Mouse (Mus musculus) hindbrain, embryonic 12.5 days (tissue): ENCODE measurements at regions not wholly inside any gene's neighbourhood (a gene's known extent, or its start where the extent isn't known, plus 50 kb on each side); places are given as distances from the start of the nearest gene placed in this dataset.

ENCODE experiments used
- ATAC-seq: fragments of 200-750 bp; cut with Nextera tagmentation; 2 replicates; pipeline ENCODE4 v1.8.0; 2017; ENCODE audit warnings: moderate TSS enrichment; ENCODE audit not compliant: low FRiP score
- H3K27ac ChIP-seq: fragments of 300-500 bp; sonication (generic); 2 replicates; pipeline ENCODE4 v1.5.1; 2016; ENCODE audit warnings: mild to moderate bottlenecking
- H3K27me3 ChIP-seq: fragments of 300-500 bp; sonication (generic); 2 replicates; pipeline ENCODE4 v1.6.1; 2016; ENCODE audit warnings: mild to moderate bottlenecking
- H3K36me3 ChIP-seq: fragments of 300-500 bp; sonication (generic); 2 replicates; pipeline ENCODE4 v1.6.1; 2016; ENCODE audit warnings: mild to moderate bottlenecking
- H3K4me1 ChIP-seq: fragments of 300-500 bp; sonication (generic); 2 replicates; pipeline ENCODE4 v1.6.1; 2016
- H3K4me2 ChIP-seq: fragments of 300-500 bp; sonication (generic); replicated peaks from 2 replicates; pipeline ENCODE4 v1.6.1; 2016; ENCODE audit warnings: mild to moderate bottlenecking
- H3K4me3 ChIP-seq: fragments of 300-500 bp; sonication (generic); 2 replicates; pipeline ENCODE4 v1.5.1; 2016; ENCODE audit warnings: mild to moderate bottlenecking
- H3K9ac ChIP-seq: fragments of 300-500 bp; sonication (generic); 2 replicates; pipeline ENCODE4 v1.6.1; 2016; ENCODE audit warnings: mild to moderate bottlenecking, moderate library complexity
- H3K9me3 ChIP-seq: fragments of 300-500 bp; sonication (generic); replicated peaks from 2 replicates; pipeline ENCODE4 v1.6.1; 2016; ENCODE audit warnings: mild to moderate bottlenecking
- WGBS: fragments of 180-500 bp; shearing (Covaris S2); methylation state at CpG from one replicate; pipeline ENCODE4 v1.1.7; 2016; 5-methylcytosine and 5-hydroxymethylcytosine counted together

DNA sequence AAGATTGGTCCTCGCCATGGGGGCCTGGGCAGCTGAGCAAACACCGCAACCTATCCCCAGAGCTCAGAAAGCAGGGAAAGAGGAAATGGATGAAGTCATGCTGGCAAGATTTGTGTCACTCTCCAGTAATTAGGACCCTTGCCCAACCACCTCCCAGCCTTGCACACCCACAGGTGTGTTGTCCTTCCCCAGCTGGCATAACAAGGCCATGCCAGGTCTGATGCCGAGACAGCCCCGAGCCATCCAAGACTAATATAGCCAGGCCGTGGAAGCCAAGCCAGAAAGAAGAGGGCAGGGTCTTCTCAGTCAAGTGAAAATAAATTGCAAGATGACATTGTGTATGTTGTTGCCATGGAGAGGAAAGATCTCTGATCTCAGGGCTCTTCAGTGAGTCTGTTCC lies 164.3 kb downstream of the Snx19 start:
- no peak overlapping the region for H3K4me3 ChIP-seq
- no peaks in the 10 kb centered on the region for H3K4me1 ChIP-seq
- H3K9me3 ChIP-seq: no peaks in the 10 kb centered on the region
- no peaks in the 10 kb centered on the region for H3K27me3 ChIP-seq
- no peaks in the 10 kb centered on the region for H3K36me3 ChIP-seq
- no peak overlapping the region for H3K9ac ChIP-seq
- WGBS: 75% methylated on average over 5 of the region's 5 CpGs
- H3K4me2 ChIP-seq: no peak overlapping the region
- no peak for ATAC-seq
- H3K27ac ChIP-seq: no peak overlapping the region

DNA sequence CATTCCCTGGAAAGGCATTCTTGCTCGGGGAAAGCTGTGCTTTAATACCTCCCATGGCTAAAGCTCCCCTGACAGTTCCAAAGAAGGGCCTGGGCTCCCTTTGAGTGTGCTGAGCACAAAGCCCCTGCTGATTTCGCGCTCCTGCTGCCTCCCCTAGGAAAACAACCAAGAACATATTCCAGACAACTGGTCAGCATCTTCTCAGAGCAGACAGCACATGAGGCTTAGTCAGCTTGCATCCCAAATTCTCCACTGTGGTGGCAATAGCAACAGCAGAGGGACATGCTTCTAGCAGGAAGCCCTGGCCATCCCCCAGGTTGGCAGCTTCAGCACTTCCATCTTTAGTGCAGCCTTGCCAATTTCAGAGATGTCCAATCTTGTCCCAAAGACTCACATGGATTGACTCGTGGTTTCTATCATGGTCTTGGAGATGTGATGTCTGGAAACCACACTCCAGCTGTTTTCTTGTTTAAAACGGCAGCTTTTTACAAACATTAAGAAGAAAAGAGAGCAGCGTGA lies 163.8 kb downstream of the Snx19 start:
- Histone ChIP-seq H3K4me1 (no peaks in the 10 kb centered on the region), H3K27me3 (no peaks in the 10 kb centered on the region), H3K9ac (no peak overlapping the region), H3K4me3 (no peak overlapping the region), H3K36me3 (no peaks in the 10 kb centered on the region), H3K4me2 (no peak overlapping the region), H3K27ac (no peak overlapping the region), H3K9me3 (no peaks in the 10 kb centered on the region)
- 53% methylated on average over 6 of the region's 6 CpGs for whole genome bisulfite sequencing
- no peak for ATAC-seq

DNA sequence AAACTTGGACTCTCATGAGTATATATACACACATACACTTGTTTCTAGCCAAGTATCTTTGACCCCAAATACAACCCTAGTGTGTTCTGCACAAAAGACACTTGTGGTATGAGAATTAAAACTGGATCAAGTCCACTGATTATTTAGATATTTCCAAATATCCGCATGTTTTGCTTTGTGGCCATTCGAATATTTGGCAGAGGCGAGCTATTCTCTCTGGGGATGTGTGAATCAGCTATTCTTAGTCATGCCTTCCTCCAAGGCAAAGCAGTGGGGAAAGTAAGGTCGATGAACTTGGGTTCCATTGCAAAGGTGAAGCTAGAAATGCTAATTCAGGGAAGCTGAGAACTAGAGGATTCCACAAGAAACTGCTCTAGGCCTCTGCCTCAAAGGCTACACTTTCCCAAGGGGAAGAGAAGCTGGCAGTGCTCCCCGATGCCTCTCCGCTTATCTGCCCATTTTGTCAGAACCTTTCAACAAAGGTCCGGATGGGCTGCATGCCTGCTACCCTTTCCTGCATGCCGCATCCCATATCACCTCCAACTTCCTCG lies 154.4 kb downstream of the Snx19 start:
- H3K36me3 ChIP-seq: no peaks in the 10 kb centered on the region
- no peaks in the 10 kb centered on the region for H3K27me3 ChIP-seq
- ATAC-seq: no peak
- H3K9ac ChIP-seq: no peak overlapping the region
- H3K4me3 ChIP-seq: no peak overlapping the region
- H3K4me1 ChIP-seq: no peaks in the 10 kb centered on the region
- no peak overlapping the region for H3K4me2 ChIP-seq
- H3K9me3 ChIP-seq: no peaks in the 10 kb centered on the region
- H3K27ac ChIP-seq: no peak overlapping the region
- 92% methylated on average over 9 of the region's 9 CpGs for WGBS

DNA sequence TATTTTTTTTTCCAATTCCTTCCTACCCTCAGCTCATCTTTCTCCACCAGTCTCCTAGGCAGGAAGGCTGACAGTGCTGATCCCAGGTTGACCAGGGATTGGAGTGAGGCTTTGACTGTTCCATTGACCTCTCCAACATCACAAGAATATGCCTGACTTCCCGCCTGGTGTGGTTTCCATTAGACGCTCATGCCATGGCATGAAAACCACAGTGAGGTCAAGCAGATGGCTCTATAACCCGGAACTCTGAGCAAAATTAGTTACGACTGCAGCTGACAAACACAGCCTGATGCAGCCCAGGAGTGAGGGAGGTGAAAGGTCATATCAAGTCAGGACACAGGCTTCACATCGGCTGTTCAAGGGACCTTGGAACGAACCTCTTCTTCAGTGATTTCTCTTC lies 153.6 kb downstream of the Snx19 start:
- H3K9ac ChIP-seq: no peak overlapping the region
- no peaks in the 10 kb centered on the region for H3K9me3 ChIP-seq
- H3K4me2 ChIP-seq: no peak overlapping the region
- no peak overlapping the region for H3K4me3 ChIP-seq
- no peak overlapping the region for H3K27ac ChIP-seq
- no peaks in the 10 kb centered on the region for H3K4me1 ChIP-seq
- ATAC-seq: no peak
- WGBS: 75% methylated on average over 6 of the region's 6 CpGs
- H3K36me3 ChIP-seq: no peaks in the 10 kb centered on the region
- H3K27me3 ChIP-seq: no peaks in the 10 kb centered on the region

DNA sequence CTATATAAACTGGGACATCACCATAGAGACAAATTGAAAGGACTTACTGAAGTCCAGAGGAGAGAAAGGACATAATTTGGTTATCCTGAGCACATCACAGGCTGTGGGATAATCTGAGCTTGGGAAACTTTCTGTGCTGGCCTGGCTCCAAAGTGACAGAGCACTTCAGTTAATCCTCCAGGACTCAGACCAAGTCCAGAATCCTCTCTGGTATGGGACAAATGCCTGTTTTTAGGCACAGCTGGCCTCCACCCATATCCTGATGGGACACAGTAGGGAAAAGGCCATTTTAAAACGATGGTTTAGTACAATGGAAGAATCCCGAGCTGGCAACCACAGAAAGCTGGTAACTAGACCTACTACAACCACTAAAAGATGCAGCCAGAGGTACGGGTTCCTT lies 151.3 kb downstream of the Snx19 start:
- Histone ChIP-seq H3K4me2 (no peak overlapping the region), H3K27ac (no peak overlapping the region), H3K4me3 (no peak overlapping the region), H3K9ac (no peak overlapping the region), H3K36me3 (no peaks in the 10 kb centered on the region), H3K4me1 (no peaks in the 10 kb centered on the region), H3K9me3 (no peaks in the 10 kb centered on the region), H3K27me3 (no peaks in the 10 kb centered on the region)
- WGBS: 89% methylated on average over 3 of the region's 3 CpGs
- ATAC-seq: no peak

DNA sequence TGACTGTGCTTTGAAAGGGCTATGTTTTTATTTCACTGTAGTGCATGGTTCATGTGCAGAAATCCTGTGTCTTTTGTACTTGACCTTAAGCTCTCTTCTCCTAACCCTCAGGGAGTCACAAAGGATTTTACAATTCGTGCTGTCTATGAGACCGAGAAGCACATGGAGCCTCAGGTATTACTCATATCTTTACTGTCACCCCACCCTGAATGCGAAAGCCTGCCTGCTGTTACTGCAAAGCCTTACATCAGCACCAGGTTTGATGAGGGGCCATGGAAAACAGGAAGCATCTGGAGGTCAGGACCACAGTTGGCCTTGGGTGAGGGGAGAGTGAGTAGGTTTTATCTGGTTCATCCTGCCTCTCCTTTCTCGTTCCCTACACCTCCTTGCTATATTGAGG lies 150.3 kb downstream of the Snx19 start:
- Histone ChIP-seq H3K27me3 (no peaks in the 10 kb centered on the region), H3K27ac (no peak overlapping the region), H3K4me3 (no peak overlapping the region), H3K36me3 (no peaks in the 10 kb centered on the region), H3K9ac (no peak overlapping the region), H3K4me2 (no peak overlapping the region), H3K9me3 (no peaks in the 10 kb centered on the region), H3K4me1 (no peaks in the 10 kb centered on the region)
- no peak for ATAC-seq
- 83% methylated on average over 4 of the region's 4 CpGs for WGBS

DNA sequence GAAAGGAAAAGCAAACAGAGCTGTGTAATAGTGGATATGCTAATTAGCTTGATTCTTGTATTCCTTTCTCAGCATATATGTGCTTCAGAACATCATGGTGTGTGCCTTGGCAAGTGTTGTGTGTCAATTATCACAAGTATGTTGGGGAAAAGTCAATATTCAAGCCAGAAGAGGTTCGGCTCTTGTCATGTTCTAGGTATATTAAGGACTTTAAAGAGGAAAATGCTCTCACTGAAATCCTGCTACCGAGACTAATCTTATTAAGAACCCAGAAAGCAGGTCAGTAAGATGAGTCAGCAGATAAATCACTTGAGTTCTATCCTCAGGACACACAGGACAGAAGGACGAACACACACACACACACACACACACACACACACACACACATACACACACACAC lies 148.6 kb downstream of the Snx19 start:
- no peaks in the 10 kb centered on the region for H3K27me3 ChIP-seq
- WGBS: 74% methylated on average over 3 of the region's 3 CpGs
- no peak for ATAC-seq
- no peaks in the 10 kb centered on the region for H3K9me3 ChIP-seq
- no peaks in the 10 kb centered on the region for H3K36me3 ChIP-seq
- H3K9ac ChIP-seq: no peak overlapping the region
- H3K27ac ChIP-seq: no peak overlapping the region
- H3K4me2 ChIP-seq: no peak overlapping the region
- H3K4me3 ChIP-seq: no peak overlapping the region
- 0 out of 2 replicates have a peak, but pooled peaks cover 5% of the 10 kb centered on the region for H3K4me1 ChIP-seq

DNA sequence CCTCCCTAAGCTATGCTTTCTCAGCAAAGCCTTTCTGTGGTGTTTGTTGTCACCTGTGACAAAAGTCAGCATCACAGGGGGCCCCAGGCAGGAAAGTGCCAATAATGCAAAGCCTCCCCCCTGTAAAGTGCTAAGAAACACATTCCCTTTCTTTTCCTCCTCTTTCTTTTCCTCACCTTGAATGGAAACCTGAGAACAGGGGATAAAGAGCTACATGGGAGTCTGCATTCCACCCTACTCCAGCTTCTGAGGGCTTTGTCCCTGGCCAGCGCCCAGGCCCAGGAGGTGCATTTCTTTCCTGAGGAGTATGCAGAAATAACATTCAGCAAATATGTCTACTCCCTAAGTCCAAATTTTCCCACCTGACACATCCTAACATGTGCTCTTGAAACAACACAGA lies 146.4 kb downstream of the Snx19 start:
- no peaks in the 10 kb centered on the region for H3K36me3 ChIP-seq
- no peaks in the 10 kb centered on the region for H3K27me3 ChIP-seq
- H3K9ac ChIP-seq: no peak overlapping the region
- 0 out of 2 replicates have a peak, but pooled peaks cover 5% of the 10 kb centered on the region for H3K4me1 ChIP-seq
- 20% methylated on average over 1 of the region's 1 CpGs for WGBS
- H3K4me2 ChIP-seq: no peak overlapping the region
- H3K4me3 ChIP-seq: no peak overlapping the region
- no peak overlapping the region for H3K27ac ChIP-seq
- ATAC-seq: no peak
- no peaks in the 10 kb centered on the region for H3K9me3 ChIP-seq

DNA sequence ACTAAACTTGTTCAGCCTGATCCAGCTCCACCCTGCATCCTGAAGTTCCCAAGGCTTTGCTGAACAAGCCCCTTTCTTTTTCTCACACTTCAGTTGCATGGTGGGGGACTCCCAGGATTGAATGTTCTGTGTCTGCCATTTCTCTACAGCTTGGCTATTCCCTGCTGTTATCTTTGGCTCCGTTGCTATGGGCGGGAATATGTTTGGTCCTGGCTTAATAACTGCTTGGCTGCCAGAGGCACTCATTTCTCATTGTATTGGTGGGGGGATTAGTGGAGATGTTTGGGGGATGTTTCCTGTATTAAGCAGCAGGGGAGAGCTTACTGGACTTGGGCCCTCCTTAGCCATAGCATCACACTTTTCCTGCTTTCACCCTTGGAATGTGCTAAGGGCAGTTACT lies 144.1 kb downstream of the Snx19 start:
- Histone ChIP-seq H3K4me2 (no peak overlapping the region), H3K4me1 (0 out of 2 replicates have a peak, but pooled peaks cover 5% of the 10 kb centered on the region), H3K36me3 (no peaks in the 10 kb centered on the region), H3K27ac (no peak overlapping the region), H3K9ac (no peak overlapping the region), H3K9me3 (peaks cover 4% of the 10 kb centered on the region; the same call in 1 of the 2 replicates), H3K27me3 (no peaks in the 10 kb centered on the region), H3K4me3 (no peak overlapping the region)
- ATAC-seq: no peak
- WGBS: 33% methylated on average over 2 of the region's 2 CpGs

DNA sequence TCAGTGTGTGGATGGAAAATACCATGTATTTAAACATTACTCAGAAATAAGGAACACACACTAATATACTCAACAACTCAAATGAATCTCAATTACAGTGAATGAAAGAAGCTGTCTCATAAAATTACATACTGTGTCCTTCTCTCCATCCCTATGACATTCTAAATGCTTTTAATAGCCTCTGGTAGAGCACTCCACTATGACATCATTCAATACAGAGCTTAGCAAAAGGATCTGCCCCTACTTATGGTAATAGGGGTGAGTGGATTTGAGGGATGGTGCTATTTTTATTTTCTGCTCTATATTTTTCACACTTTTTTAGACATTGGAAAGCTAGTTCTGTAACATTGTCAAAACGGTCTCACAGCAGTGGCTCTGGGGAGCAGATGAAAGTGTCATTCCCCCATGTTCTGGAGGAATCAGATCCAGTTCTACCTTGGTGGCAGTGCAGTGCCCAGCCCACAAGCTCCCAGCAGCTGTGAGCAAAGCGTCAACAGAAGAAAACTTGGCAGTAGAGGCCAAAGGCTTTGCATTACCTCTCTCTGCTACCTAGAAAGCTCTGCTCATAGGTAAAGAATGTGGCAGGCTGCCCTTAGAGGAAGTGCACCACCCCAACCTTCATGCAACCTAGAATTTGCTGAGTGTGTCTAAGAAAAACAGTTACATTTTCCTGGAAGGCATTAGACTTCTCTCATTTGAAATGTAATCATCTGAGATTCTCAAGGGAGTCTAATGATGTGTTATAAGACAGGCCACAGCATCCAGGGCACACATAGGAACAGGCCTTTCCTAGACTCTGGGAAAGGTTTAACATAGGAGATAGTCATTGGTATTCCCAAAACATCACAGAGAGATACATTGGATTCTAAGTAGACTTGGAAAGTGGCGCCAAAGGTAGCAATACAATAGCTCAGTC lies 138.1 kb downstream of the Snx19 start:
- H3K9ac ChIP-seq: no peak overlapping the region
- H3K27me3 ChIP-seq: no peaks in the 10 kb centered on the region
- H3K4me2 ChIP-seq: no peak overlapping the region
- H3K27ac ChIP-seq: no peak overlapping the region
- 90% methylated on average over 3 of the region's 3 CpGs for WGBS
- no peaks in the 10 kb centered on the region for H3K36me3 ChIP-seq
- no peak for ATAC-seq
- no peak overlapping the region for H3K4me3 ChIP-seq
- no peaks in the 10 kb centered on the region for H3K4me1 ChIP-seq
- peaks cover 4% of the 10 kb centered on the region; the same call in 1 of the 2 replicates for H3K9me3 ChIP-seq

DNA sequence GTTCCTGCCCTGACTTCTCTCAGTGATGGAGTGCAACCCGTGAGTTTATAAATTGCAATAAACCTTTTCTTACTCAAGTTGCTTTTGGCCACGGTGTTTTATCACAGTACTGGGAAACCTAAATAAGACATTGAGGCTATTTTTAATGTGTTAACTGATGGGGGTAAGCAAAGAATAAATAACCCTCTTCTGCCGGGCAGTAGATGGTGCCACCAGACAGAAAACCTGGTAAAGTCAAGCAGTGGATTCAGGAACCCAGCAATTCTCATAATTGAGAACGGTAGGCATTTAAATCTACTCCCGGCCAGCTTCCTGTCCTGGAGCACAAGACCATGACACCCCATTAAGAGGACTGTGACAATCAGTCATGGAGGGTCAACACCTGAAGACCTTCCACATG lies 136.5 kb downstream of the Snx19 start:
- WGBS: 86% methylated on average over 5 of the region's 5 CpGs
- no peaks in the 10 kb centered on the region for H3K36me3 ChIP-seq
- H3K27ac ChIP-seq: no peak overlapping the region
- no peak overlapping the region for H3K4me3 ChIP-seq
- H3K4me1 ChIP-seq: no peaks in the 10 kb centered on the region
- H3K9ac ChIP-seq: no peak overlapping the region
- no peak for ATAC-seq
- no peaks in the 10 kb centered on the region for H3K27me3 ChIP-seq
- peaks cover 4% of the 10 kb centered on the region; the same call in 1 of the 2 replicates for H3K9me3 ChIP-seq
- no peak overlapping the region for H3K4me2 ChIP-seq

DNA sequence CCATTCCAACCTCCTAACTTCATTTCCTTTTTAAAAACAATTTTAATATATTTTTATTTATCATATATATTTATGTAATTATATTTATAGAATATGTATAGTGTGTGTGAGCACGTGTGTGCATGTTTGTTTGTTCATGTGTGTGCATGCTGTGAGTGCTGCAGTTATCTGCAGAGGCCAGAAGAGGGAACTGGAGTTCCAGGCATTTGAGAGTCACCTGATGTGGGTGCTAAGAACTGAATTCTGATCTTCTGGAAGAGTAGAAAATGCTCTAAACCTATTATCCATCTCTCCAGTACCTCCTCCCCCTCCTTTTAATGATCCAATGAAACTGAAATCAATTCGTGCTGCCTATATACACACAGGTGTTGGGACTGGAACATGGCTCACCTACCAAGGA lies 128.0 kb downstream of the Snx19 start:
- Histone ChIP-seq H3K27ac (no peak overlapping the region), H3K9ac (no peak overlapping the region), H3K9me3 (no peaks in the 10 kb centered on the region), H3K36me3 (no peaks in the 10 kb centered on the region), H3K4me3 (no peak overlapping the region), H3K4me1 (no peaks in the 10 kb centered on the region), H3K27me3 (no peaks in the 10 kb centered on the region), H3K4me2 (no peak overlapping the region)
- 82% methylated on average over 2 of the region's 2 CpGs for WGBS
- no peak for ATAC-seq

DNA sequence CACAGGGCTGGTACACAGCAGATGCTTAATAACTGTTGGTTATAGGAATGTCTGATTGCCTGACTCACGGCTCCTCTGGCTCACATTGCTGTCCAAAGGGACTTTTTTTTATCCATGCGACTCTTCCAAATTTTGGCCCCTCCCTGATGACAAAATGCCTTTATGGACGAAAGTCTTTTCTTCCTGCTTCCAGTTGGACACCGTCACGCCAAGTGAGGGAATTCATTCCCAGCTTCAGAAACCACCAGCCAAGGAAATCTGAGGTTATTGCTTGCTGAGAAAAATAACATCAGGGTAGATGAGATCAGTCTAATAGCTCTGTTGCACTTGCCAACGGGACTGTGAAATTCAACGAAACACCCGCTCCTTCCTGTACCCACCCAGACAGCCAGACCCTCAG lies 125.8 kb downstream of the Snx19 start:
- H3K4me1 ChIP-seq: no peaks in the 10 kb centered on the region
- H3K4me2 ChIP-seq: no peak overlapping the region
- ATAC-seq: no peak
- no peaks in the 10 kb centered on the region for H3K9me3 ChIP-seq
- no peaks in the 10 kb centered on the region for H3K36me3 ChIP-seq
- no peak overlapping the region for H3K4me3 ChIP-seq
- 91% methylated on average over 8 of the region's 8 CpGs for WGBS
- no peak overlapping the region for H3K27ac ChIP-seq
- no peak overlapping the region for H3K9ac ChIP-seq
- H3K27me3 ChIP-seq: no peaks in the 10 kb centered on the region
